Mouse (Mus musculus) embryonic facial prominence, embryonic 14.5 days (tissue): Measurements from ENCODE around the gene Arhgef26. TPM values are rescaled to one million over a fixed set of nuclear protein-coding genes. Genes with fewer than 3 reads are reported as not detected.

Source experiments
- ATAC-seq: fragments of 200-750 bp; cut with Nextera tagmentation; 2 replicates; pipeline ENCODE4 v1.8.0; 2017; ENCODE audit warnings: low read depth, moderate number of reproducible peaks, moderate TSS enrichment
- DNase-seq: peaks from one replicate; pipeline ENCODE4 v3.0.0-alpha.2; 2015; ENCODE audit warnings: low spot score
- H3K27ac ChIP-seq: fragments of 300-500 bp; sonication (generic); replicated peaks from 2 replicates; pipeline ENCODE4 v1.5.1; 2014; ENCODE audit warnings: low read depth, mild to moderate bottlenecking, low read length, moderate library complexity
- H3K27me3 ChIP-seq: fragments of 300-500 bp; sonication (generic); replicated peaks from 2 replicates; pipeline ENCODE4 v1.6.1; 2014; ENCODE audit warnings: low read length; ENCODE audit not compliant: control insufficient read depth, insufficient read depth
- H3K36me3 ChIP-seq: fragments of 300-500 bp; sonication (generic); 2 replicates; pipeline ENCODE4 v1.6.1; 2014; ENCODE audit warnings: low read length, mixed read lengths; ENCODE audit not compliant: control insufficient read depth, insufficient read depth
- H3K4me1 ChIP-seq: fragments of 300-500 bp; sonication (generic); 2 replicates; pipeline ENCODE4 v1.6.1; 2014; ENCODE audit warnings: antibody characterized with exemption, low read length; ENCODE audit not compliant: control insufficient read depth, insufficient read depth
- H3K4me2 ChIP-seq: fragments of 300-500 bp; sonication (generic); 2 replicates; pipeline ENCODE4 v1.6.1; 2014; ENCODE audit warnings: low read depth, mild to moderate bottlenecking, low read length, moderate library complexity, mixed read lengths
- H3K4me3 ChIP-seq: fragments of 300-500 bp; sonication (generic); 2 replicates; pipeline ENCODE4 v1.5.1; 2014; ENCODE audit warnings: low read depth, mild to moderate bottlenecking, low read length
- H3K9ac ChIP-seq: fragments of 300-500 bp; sonication (generic); 2 replicates; pipeline ENCODE4 v1.6.1; 2014; ENCODE audit warnings: low read depth, mild to moderate bottlenecking, low read length, moderate library complexity, mixed read lengths
- H3K9me3 ChIP-seq: fragments of 300-500 bp; sonication (generic); 2 replicates; pipeline ENCODE4 v1.6.1; 2016; ENCODE audit warnings: low read length; ENCODE audit not compliant: control insufficient read depth
- WGBS: fragments of 180-500 bp; shearing (Covaris S2); extraction: QIAGEN DNeasy Blood & Tissue Kit; methylation state at CpG from one replicate; pipeline ENCODE4 v1.1.7; 2014; 5-methylcytosine and 5-hydroxymethylcytosine counted together
- polyA plus RNA-seq: library from polyadenylated mRNA; unstranded; fragments of >200 nt; fragmentation: Nextera tagmentation; extraction: Ambion mirVana; gene quantifications from 2 replicates; pipeline ENCODE4 v1.2.1, GENCODE M21; 2014

Gene Arhgef26
- 7.7 and 9.4 TPM in 2 replicates for polyA plus RNA-seq

- no peak for ATAC-seq
- Histone ChIP-seq H3K36me3 (no peaks in the 10 kb centered on the region), H3K9me3 (no peaks in the 10 kb centered on the region), H3K4me2 (peak within 1 kb of the TSS; percentile 73), H3K27me3 (0 out of 2 replicates have a peak, but pooled peaks cover 3% of the 10 kb centered on the region), H3K27ac (peak within 1 kb of the TSS; percentile 61), H3K9ac (peak within 1 kb of the TSS; percentile 82), H3K4me1 (peaks cover 20% of the 10 kb centered on the region), H3K4me3 (peak within 1 kb of the TSS; percentile 64)
- DNase-seq, result no peak
- 78% methylated on average over 3 of the region's 3 CpGs for WGBS
Observed at GRCm38 (mm10) chr3:62338044-62338443, at the start of gene Arhgef26. Arhgef26 (plus strand) TSS chr3:62338344.

- H3K36me3 ChIP-seq, result no peaks in the 10 kb centered on the region
- no peak for ATAC-seq
Observed at GRCm38 (mm10) chr3:62310493-62310892, 27.7 kb upstream of the Arhgef26 start.

DNA sequence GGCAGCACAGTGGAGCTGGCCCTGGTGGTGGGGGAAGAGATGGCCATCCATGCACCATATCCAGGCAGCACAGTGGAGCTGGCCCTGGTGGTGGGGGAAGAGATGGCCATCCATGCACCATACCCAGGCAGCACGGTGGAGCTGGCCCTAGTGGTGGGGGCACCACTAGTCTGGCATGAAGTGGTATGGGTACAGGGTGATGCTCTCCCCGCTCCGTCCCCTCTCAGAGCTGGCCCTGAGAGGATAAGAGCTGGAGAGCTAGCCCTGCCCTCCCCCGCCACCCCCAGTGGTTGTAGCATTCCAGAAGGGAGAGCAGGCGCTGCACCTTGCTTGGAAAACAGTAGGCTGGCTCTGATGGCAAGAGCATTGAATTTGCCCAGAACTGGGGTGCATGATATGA, 26.9 kb upstream of the Arhgef26 start:
- H3K4me3 ChIP-seq, result no peak overlapping the region
- H3K36me3 ChIP-seq, result no peaks in the 10 kb centered on the region
- DNase-seq (no peak), ATAC-seq (no peak)
- no peak overlapping the region for H3K4me2 ChIP-seq
- no peaks in the 10 kb centered on the region for H3K4me1 ChIP-seq
- H3K9me3 ChIP-seq, result no peaks in the 10 kb centered on the region
- no peak overlapping the region for H3K9ac ChIP-seq
- no peak overlapping the region for H3K27ac ChIP-seq
- no peaks in the 10 kb centered on the region for H3K27me3 ChIP-seq
- 82% methylated on average over 5 of the region's 5 CpGs for WGBS

More at GRCm38 (mm10) chr3:62310493-62310892, 27.7 kb upstream of the Arhgef26 start:
- Histone ChIP-seq H3K27me3 (no peaks in the 10 kb centered on the region), H3K9me3 (no peaks in the 10 kb centered on the region), H3K4me2 (no peak overlapping the region), H3K9ac (no peak overlapping the region), H3K27ac (no peak overlapping the region), H3K4me3 (no peak overlapping the region), H3K4me1 (no peaks in the 10 kb centered on the region)
- DNase-seq, result no peak
- 93% methylated on average over 3 of the region's 3 CpGs for WGBS

- H3K9me3 ChIP-seq, result 0 out of 2 replicates have a peak, but pooled peaks cover 6% of the 10 kb centered on the region
- no peak for ATAC-seq
- H3K9ac ChIP-seq, result no peak overlapping the region
- no peaks in the 10 kb centered on the region for H3K27me3 ChIP-seq
- no peak overlapping the region for H3K4me3 ChIP-seq
- no peaks in the 10 kb centered on the region for H3K4me1 ChIP-seq
- DNase-seq, result no peak
- 39% methylated on average over 1 of the region's 1 CpGs for WGBS
- H3K36me3 ChIP-seq, result no peaks in the 10 kb centered on the region
- no peak overlapping the region for H3K4me2 ChIP-seq
- H3K27ac ChIP-seq, result no peak overlapping the region
Observed at GRCm38 (mm10) chr3:62324708-62325107, 13.4 kb upstream of the Arhgef26 start.

GRCm38 (mm10) chr3:62327903-62328302, 10.2 kb upstream of the Arhgef26 start:
- Histone ChIP-seq H3K9me3 (no peaks in the 10 kb centered on the region), H3K4me3 (no peak overlapping the region), H3K9ac (no peak overlapping the region), H3K27me3 (no peaks in the 10 kb centered on the region), H3K4me2 (no peak overlapping the region), H3K36me3 (no peaks in the 10 kb centered on the region), H3K27ac (no peak overlapping the region), H3K4me1 (no peaks in the 10 kb centered on the region)
- ATAC-seq (no peak), DNase-seq (no peak)
- WGBS, result 79% methylated on average over 2 of the region's 2 CpGs

DNA sequence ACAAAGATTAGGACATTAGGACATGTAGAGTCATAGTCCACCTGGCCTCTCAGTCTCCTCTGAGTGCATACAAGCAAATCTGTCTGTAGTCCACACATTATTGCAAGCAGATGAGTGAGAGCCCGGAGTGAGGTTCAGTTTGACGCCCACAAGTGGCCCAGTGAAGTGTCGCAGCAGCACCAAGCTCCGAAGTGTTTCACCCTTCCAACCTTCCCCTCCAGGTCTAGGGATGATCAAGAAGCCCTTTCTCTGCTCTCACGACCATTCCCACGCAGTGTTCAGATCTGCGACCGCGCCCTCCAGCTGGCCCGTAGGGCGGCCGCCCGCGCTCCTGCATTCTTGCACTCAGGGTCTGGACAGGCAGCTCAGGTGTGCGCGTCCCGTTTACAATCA, 313 bp downstream of the Arhgef26 start:
- 0 out of 2 replicates have a peak, but pooled peaks cover 3% of the 10 kb centered on the region for H3K27me3 ChIP-seq
- peaks cover 20% of the 10 kb centered on the region for H3K4me1 ChIP-seq
- H3K9me3 ChIP-seq, result no peaks in the 10 kb centered on the region
- 3% methylated on average over 17 of the region's 17 CpGs for WGBS
- peak overlapping the region; percentile 64 for H3K4me3 ChIP-seq
- H3K4me2 ChIP-seq, result peak overlapping the region; percentile 73
- H3K9ac ChIP-seq, result peak overlapping the region; percentile 82
- ATAC-seq (peak; percentile 44), DNase-seq (no peak)
- no peaks in the 10 kb centered on the region for H3K36me3 ChIP-seq
- no peak overlapping the region for H3K27ac ChIP-seq

DNA sequence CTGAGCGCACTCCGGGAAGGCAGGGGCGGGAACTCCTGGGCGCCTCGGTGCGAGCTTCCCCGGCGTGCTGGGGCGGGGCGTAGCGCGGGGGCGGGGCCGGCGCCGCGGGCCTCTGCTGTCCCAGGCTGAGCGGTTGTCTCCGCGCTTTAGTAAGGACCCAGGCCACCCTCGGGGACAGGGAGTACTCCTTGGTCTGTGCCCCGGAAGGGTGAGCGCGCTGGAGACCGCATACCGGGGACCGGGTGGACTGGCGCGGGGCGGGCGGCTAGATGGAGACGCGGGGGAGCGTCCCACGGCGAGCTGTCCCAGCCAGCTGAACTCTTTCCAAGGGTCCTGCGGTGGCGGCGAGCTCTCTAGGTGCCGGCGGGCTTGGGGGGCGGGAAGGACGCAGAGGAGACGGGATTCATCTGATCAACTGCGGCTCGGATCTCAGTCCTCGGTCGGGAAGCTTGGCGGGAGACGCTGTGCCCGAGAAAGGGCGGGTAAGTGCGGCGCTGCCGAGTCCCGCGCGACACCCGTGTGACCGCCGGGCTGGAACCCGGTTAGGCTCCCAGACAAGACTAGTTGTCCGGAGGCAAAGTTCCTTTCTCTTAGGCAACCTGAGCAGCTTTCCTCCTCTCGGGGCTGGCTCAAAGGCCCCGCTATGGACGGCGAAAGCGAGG, 841 bp downstream of the Arhgef26 start:
- 0% methylated on average over 29 of the region's 68 CpGs for whole genome bisulfite sequencing
- Histone ChIP-seq H3K9ac (peak overlapping the region; percentile 82), H3K9me3 (no peaks in the 10 kb centered on the region), H3K4me3 (peak overlapping the region; percentile 64), H3K4me1 (peaks cover 20% of the 10 kb centered on the region), H3K36me3 (no peaks in the 10 kb centered on the region), H3K27ac (peak overlapping the region; percentile 61), H3K4me2 (peak overlapping the region; percentile 73), H3K27me3 (0 out of 2 replicates have a peak, but pooled peaks cover 3% of the 10 kb centered on the region)
- peak; percentile 96 for ATAC-seq
- DNase-seq, result peak; percentile 81

DNA sequence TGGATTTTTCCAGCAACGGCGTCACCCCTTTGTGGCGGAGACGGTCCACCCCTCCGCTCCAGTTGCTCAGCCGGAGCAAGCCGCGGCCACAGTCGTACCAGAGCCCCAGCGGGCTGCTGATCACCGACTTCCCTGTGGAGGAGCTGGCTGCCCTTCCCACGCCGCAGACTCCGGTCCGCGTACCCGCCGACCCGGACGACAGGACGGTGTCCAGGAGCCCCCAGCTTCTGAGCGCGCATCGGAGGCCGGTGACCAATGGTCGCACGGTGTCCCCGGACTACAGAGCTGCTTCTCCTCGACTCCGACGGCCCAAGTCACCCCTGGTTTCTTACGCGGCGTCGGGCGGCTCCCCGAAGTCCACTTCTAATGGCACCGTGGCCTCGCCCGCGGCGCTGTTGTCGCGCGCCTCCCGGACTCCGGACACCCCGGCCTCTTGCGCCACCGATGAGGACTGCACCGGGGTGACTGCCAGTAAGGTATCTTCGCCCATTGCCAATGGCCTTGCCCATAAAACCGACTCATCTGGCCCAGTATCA, 1.4 kb downstream of the Arhgef26 start:
- Histone ChIP-seq H3K4me2 (peak overlapping the region; percentile 73), H3K27me3 (0 out of 2 replicates have a peak, but pooled peaks cover 3% of the 10 kb centered on the region), H3K4me3 (peak overlapping the region; percentile 64), H3K27ac (peak overlapping the region; percentile 61), H3K4me1 (peaks cover 20% of the 10 kb centered on the region), H3K36me3 (no peaks in the 10 kb centered on the region), H3K9ac (peak overlapping the region; percentile 82), H3K9me3 (no peaks in the 10 kb centered on the region)
- DNase-seq, result no peak
- WGBS, result 0% methylated on average over 26 of the region's 53 CpGs
- ATAC-seq, result peak; percentile 62
